Mouse (Mus musculus): Measurements from ENCODE around the gene Gba2.

Gba2 gene

GRCm38 (mm10) chr4:43549055-43549454 lies 29.6 kb downstream of the Gba2 start:
- H3K36me3 ChIP-seq (ENCODE audit: control insufficient read depth, insufficient read depth, low read length, poor library complexity, severe bottlenecking), result peaks cover 41% of the 10 kb centered on the region
- no peaks in the 10 kb centered on the region for H3K27me3 ChIP-seq (ENCODE audit: control insufficient read depth, insufficient read depth, low read length, poor library complexity, severe bottlenecking)
- DNase-seq (ENCODE audit: low read depth, low spot score), result no peak

GRCm38 (mm10) chr4:43547160-43547559 lies 31.5 kb downstream of the Gba2 start:
- H3K27me3 ChIP-seq (ENCODE audit: control insufficient read depth, insufficient read depth, low read length, poor library complexity, severe bottlenecking), result no peaks in the 10 kb centered on the region
- DNase-seq (ENCODE audit: low read depth, low spot score), result no peak
- peaks cover 38% of the 10 kb centered on the region for H3K36me3 ChIP-seq (ENCODE audit: control insufficient read depth, insufficient read depth, low read length, poor library complexity, severe bottlenecking)

- no peak for DNase-seq (ENCODE audit: low read depth, low spot score)
- Histone ChIP-seq H3K36me3 (ENCODE audit: control insufficient read depth, insufficient read depth, low read length, poor library complexity, severe bottlenecking) (peaks cover 41% of the 10 kb centered on the region), H3K27me3 (ENCODE audit: control insufficient read depth, insufficient read depth, low read length, poor library complexity, severe bottlenecking) (no peaks in the 10 kb centered on the region)
Observed at GRCm38 (mm10) chr4:43546375-43547047, 32.2 kb downstream of the Gba2 start.

- no peaks in the 10 kb centered on the region for H3K27me3 ChIP-seq (ENCODE audit: control insufficient read depth, insufficient read depth, low read length, poor library complexity, severe bottlenecking)
- no peak for DNase-seq (ENCODE audit: low read depth, low spot score)
- peaks cover 46% of the 10 kb centered on the region for H3K36me3 ChIP-seq (ENCODE audit: control insufficient read depth, insufficient read depth, low read length, poor library complexity, severe bottlenecking)
Observed at GRCm38 (mm10) chr4:43542044-43542443, 36.6 kb downstream of the Gba2 start.

- Histone ChIP-seq H3K27me3 (ENCODE audit: control insufficient read depth, insufficient read depth, low read length, poor library complexity, severe bottlenecking) (no peaks in the 10 kb centered on the region), H3K36me3 (ENCODE audit: control insufficient read depth, insufficient read depth, low read length, poor library complexity, severe bottlenecking) (peaks cover 45% of the 10 kb centered on the region)
- DNase-seq (ENCODE audit: low read depth, low spot score), result no peak
Observed at GRCm38 (mm10) chr4:43536031-43536430, 42.6 kb downstream of the Gba2 start.

GRCm38 (mm10) chr4:43535628-43536027 lies 43.0 kb downstream of the Gba2 start:
- H3K27me3 ChIP-seq (ENCODE audit: control insufficient read depth, insufficient read depth, low read length, poor library complexity, severe bottlenecking), result no peaks in the 10 kb centered on the region
- no peak for DNase-seq (ENCODE audit: low read depth, low spot score)
- peaks cover 45% of the 10 kb centered on the region for H3K36me3 ChIP-seq (ENCODE audit: control insufficient read depth, insufficient read depth, low read length, poor library complexity, severe bottlenecking)

GRCm38 (mm10) chr4:43533270-43533669 lies 45.4 kb downstream of the Gba2 start:
- Histone ChIP-seq H3K36me3 (ENCODE audit: control insufficient read depth, insufficient read depth, low read length, poor library complexity, severe bottlenecking) (peaks cover 31% of the 10 kb centered on the region), H3K27me3 (ENCODE audit: control insufficient read depth, insufficient read depth, low read length, poor library complexity, severe bottlenecking) (no peaks in the 10 kb centered on the region)
- no peak for DNase-seq (ENCODE audit: low read depth, low spot score)

- Histone ChIP-seq H3K36me3 (ENCODE audit: control insufficient read depth, insufficient read depth, low read length, poor library complexity, severe bottlenecking) (peaks cover 13% of the 10 kb centered on the region), H3K27me3 (ENCODE audit: control insufficient read depth, insufficient read depth, low read length, poor library complexity, severe bottlenecking) (no peaks in the 10 kb centered on the region)
- peak; percentile 89 for DNase-seq (ENCODE audit: low read depth, low spot score)
Observed at GRCm38 (mm10) chr4:43530581-43530980, 48.1 kb downstream of the Gba2 start.

GRCm38 (mm10) chr4:43530081-43530501 lies 48.6 kb downstream of the Gba2 start:
- DNase-seq (ENCODE audit: low read depth, low spot score), result no peak
- Histone ChIP-seq H3K27me3 (ENCODE audit: control insufficient read depth, insufficient read depth, low read length, poor library complexity, severe bottlenecking) (no peaks in the 10 kb centered on the region), H3K36me3 (ENCODE audit: control insufficient read depth, insufficient read depth, low read length, poor library complexity, severe bottlenecking) (peaks cover 13% of the 10 kb centered on the region)

GRCm38 (mm10) chr4:43528487-43528886 lies 50.2 kb downstream of the Gba2 start:
- Histone ChIP-seq H3K27me3 (ENCODE audit: control insufficient read depth, insufficient read depth, low read length, poor library complexity, severe bottlenecking) (no peaks in the 10 kb centered on the region; the same call in 1 of the 2 replicates), H3K36me3 (ENCODE audit: control insufficient read depth, insufficient read depth, low read length, poor library complexity, severe bottlenecking) (peaks cover 9% of the 10 kb centered on the region)
- peak; percentile 54 for DNase-seq (ENCODE audit: low read depth, low spot score)

- no peaks in the 10 kb centered on the region; the same call in 1 of the 2 replicates for H3K27me3 ChIP-seq (ENCODE audit: control insufficient read depth, insufficient read depth, low read length, poor library complexity, severe bottlenecking)
- peaks cover 6% of the 10 kb centered on the region; the same call in 1 of the 2 replicates for H3K36me3 ChIP-seq (ENCODE audit: control insufficient read depth, insufficient read depth, low read length, poor library complexity, severe bottlenecking)
- peak; percentile 57 for DNase-seq (ENCODE audit: low read depth, low spot score)
Observed at GRCm38 (mm10) chr4:43527880-43528279, 50.8 kb downstream of the Gba2 start.

- peak; percentile 94 for DNase-seq (ENCODE audit: low read depth, low spot score)
- no peaks in the 10 kb centered on the region; the same call in 1 of the 2 replicates for H3K27me3 ChIP-seq (ENCODE audit: control insufficient read depth, insufficient read depth, low read length, poor library complexity, severe bottlenecking)
- H3K36me3 ChIP-seq (ENCODE audit: control insufficient read depth, insufficient read depth, low read length, poor library complexity, severe bottlenecking), result no peaks in the 10 kb centered on the region
Observed at GRCm38 (mm10) chr4:43519956-43520355, 58.7 kb downstream of the Gba2 start.

- no peak for DNase-seq (ENCODE audit: low read depth, low spot score)
- Histone ChIP-seq H3K36me3 (ENCODE audit: control insufficient read depth, insufficient read depth, low read length, poor library complexity, severe bottlenecking) (no peaks in the 10 kb centered on the region), H3K27me3 (ENCODE audit: control insufficient read depth, insufficient read depth, low read length, poor library complexity, severe bottlenecking) (no peaks in the 10 kb centered on the region; the same call in 1 of the 2 replicates)
Observed at GRCm38 (mm10) chr4:43519551-43519950, 59.1 kb downstream of the Gba2 start.

Measured in splenic B cell, adult 2 months (primary cell).